Mouse (Mus musculus): Measurements from ENCODE around the gene Galntl6.

The Galntl6 gene

GRCm38 (mm10) chr8:57760921-57761320 lies 1151.5 kb downstream of the Galntl6 start:
- DNase-seq = no peak

DNA sequence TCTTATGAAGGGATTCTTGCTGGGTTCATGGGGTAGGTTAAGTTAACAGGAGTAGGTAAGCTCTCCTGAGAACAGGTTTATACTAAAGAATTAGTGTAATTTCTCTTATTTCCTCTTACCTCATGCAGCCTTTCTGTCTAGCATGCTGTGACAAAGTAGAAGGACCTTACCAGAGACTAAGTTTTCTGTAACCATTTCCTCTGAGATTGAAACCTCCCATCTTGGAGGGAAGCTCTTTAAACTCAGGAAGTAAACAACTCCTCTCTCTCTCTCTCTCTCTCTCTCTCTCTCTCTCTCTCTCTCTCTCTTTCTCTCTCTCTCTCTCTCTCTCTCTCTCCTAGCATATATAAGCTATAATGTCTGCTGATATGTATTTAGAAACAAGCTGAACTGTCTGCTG lies 1153.6 kb downstream of the Galntl6 start:
- no peak for DNase-seq

GRCm38 (mm10) chr8:57757476-57757875 lies 1155.0 kb downstream of the Galntl6 start:
- no peak for DNase-seq

GRCm38 (mm10) chr8:57754066-57754465 lies 1158.4 kb downstream of the Galntl6 start:
- no peak for DNase-seq

- DNase-seq = no peak
Measured at GRCm38 (mm10) chr8:57743636-57744035, 1168.8 kb downstream of the Galntl6 start.

DNA sequence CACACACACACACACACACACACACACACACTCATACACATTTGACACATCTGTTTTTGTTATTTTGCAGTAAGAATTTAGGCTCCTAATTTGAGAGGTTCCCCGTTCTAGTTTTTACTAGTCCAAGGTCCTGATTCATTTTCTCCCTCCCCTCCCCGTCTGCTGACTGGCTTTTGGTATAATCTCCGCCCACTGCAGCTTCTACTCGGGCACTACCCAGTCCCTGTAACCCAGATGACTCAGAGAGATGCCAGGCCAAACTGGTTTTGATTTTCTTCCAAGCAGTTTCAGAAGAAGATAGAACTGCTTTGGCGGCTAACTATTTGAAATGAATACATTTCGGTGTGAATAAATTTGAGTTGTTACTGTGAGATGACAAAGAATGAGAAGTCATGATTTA lies 1170.5 kb downstream of the Galntl6 start:
- no peak for DNase-seq

DNA sequence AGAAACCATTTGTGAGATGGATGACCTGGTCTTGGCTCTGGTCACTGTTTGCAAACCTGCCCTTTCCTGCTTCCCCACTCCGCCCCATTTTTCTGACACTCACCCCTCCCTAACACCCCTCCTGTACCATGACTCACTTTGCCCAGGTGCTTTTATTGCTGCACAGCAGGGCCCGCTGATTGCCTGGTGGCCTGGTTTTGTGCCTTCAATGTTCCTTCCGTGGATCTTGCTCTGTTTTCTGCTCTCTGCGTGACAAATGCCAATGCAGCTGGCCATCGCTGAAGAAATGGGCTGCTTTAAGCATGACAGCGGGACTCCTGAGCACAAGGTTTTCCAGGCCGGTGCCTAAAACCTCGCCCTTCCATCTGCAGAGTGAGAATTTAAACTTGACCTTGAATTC lies 1171.1 kb downstream of the Galntl6 start:
- no peak for DNase-seq

DNA sequence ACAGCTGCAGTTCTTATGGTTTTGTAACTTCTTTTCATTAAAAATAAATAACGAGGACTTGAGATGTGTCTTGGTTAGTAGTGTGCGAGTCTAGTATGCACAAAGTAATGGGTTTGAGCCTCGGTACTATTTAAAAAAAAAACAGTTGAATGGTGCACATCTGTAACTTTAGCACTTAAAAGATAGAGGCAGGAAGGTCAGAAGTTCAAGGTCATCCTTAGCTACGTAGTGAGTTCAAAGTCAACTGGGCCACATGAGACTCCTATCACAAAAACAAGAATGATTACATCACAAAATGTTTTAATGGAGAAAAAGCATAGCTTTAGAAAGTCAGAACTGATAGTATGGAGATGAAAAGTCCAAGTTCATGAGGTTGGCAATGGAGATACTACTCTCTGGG lies 1175.2 kb downstream of the Galntl6 start:
- DNase-seq = no peak

DNA sequence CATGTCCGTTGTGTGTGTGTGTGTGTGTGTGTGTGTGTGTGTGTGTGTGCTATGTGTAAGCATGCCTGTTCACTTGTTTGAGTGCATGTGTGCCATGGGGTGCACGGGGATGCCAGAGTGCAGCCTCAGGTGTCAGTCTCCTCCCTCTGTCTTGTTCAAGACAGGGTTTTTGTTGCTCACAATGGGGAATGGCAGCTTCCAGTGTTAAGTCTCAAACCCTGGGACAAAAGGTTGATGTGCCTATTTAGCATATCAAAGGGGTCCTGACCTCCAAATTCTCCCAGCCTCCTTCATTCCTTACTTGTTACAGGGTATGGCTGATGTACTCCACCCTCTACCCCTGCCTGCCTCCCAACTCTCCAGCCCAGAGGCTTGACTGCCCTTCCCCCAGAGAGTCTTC lies 1179.6 kb downstream of the Galntl6 start:
- DNase-seq = no peak

DNA sequence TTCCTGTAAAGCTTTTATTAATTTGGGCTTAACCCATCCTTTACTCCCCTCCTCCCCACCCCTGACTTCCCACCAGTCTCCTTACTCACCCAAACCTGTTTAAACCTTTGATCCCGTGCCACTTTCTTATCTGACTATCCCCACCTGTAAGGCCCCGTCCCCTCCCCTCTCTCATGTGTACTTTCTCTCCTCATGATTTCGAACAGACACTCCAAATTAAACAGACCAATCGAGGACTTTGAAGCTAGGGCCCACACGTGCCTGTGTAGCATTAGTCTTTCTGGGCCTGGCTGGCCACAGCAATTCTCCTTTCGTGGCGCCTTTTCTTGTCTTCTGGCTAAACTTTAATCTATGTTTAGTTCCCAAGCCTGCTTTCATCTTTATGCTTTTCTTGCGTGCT lies 1180.8 kb downstream of the Galntl6 start:
- DNase-seq = peak; percentile 8

- DNase-seq = no peak
Measured at GRCm38 (mm10) chr8:57728276-57728675, 1184.2 kb downstream of the Galntl6 start.

DNA sequence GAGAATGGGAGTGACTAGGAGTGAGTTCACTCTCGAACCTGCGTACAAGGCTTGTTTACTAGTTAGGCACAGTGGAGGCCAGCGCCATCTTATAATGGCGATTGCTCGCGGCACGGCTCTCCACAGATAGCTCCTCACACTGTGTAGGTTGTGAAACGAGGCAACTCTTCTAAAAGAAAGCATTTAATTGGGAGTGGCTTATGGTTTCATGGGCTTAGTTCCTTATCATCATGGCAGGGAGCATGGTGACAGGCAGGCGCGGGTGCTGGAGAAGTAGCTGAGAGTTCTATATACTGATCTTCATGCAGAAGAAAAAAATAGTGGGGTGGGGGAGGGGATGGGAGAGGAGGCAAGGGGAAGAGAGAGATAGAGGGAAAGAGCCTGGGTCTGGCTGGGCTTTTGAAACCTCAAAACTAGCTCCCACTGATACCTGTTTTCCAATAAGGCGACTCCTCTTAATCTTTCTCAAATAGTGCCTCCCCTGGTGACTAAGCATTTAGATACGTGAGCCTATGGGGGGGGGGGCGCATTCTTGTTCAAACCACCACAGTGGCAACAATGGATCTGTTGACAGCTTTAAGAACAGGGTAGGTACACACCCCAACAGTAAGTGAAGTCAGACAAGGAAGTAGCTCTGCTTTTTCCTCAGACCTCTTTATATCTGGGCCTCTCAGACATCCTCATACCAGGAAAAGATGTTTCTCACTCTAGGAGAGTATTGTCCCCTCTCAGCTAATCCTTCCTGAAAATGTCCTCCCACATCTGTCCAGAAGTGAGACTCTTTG lies 1187.4 kb downstream of the Galntl6 start:
- DNase-seq = no peak
